Mouse (Mus musculus) myocyte (in vitro differentiated cells): Measurements from ENCODE around the gene Cep104. TPM values are rescaled to one million over a fixed set of nuclear protein-coding genes. Genes with fewer than 3 reads are reported as not detected.

Experiments used
- H3K27me3 ChIP-seq: one replicate; pipeline ENCODE4 v1.6.1; 2011; ENCODE audit not compliant: control insufficient read depth, insufficient read depth, insufficient read length
- H3K36me3 ChIP-seq: one replicate; pipeline ENCODE4 v1.6.1; 2011; ENCODE audit not compliant: control insufficient read depth, insufficient read depth
- H3K4me2 ChIP-seq: one replicate; pipeline ENCODE4 v1.6.1; 2011; ENCODE audit warnings: low read depth, control low read depth
- H3K4me3 ChIP-seq: one replicate; pipeline ENCODE4 v1.5.1; 2011; ENCODE audit warnings: mild to moderate bottlenecking, control low read depth, moderate library complexity
- H3K79me2 ChIP-seq: one replicate; pipeline ENCODE4 v1.6.1; 2011; ENCODE audit not compliant: control insufficient read depth, insufficient read depth
- H3ac ChIP-seq: one replicate; pipeline ENCODE4 v1.6.1; 2011; ENCODE audit not compliant: control insufficient read depth, insufficient read length
- CEBPB ChIP-seq: IDR thresholded peaks from 2 replicates; pipeline ENCODE4 v1.6.1; 2011; ENCODE audit warnings: mild to moderate bottlenecking, moderate library complexity; ENCODE audit not compliant: poor library complexity, insufficient read depth, severe bottlenecking
- E2F4 ChIP-seq: IDR thresholded peaks from one replicate; pipeline ENCODE4 v1.6.1; 2011; ENCODE audit warnings: mild to moderate bottlenecking, control low read depth, moderate library complexity; ENCODE audit not compliant: insufficient read depth
- MAX ChIP-seq: IDR thresholded peaks from one replicate; pipeline ENCODE4 v1.6.1; 2011; ENCODE audit warnings: low read depth, mild to moderate bottlenecking, control low read depth
- MYOD1 ChIP-seq, 3 experiments: IDR thresholded peaks; one replicate each; pipeline ENCODE4 v1.6.1; 2011; ENCODE audit warnings: control low read depth in 2 of 3, low read depth in 2 of 3, mild to moderate bottlenecking in 2 of 3, moderate library complexity in 1 of 3; ENCODE audit not compliant: insufficient read length in 2 of 3, control insufficient read depth in 1 of 3
- MYOG ChIP-seq, 3 experiments: IDR thresholded peaks; one replicate each; pipeline ENCODE4 v1.6.1; 2011; ENCODE audit warnings: control low read depth in 2 of 3, low read depth in 2 of 3, mild to moderate bottlenecking in 2 of 3; ENCODE audit not compliant: insufficient read length in 2 of 3, control insufficient read depth in 1 of 3, insufficient read depth in 1 of 3
- POLR2A ChIP-seq: IDR thresholded peaks from one replicate; pipeline ENCODE4 v1.6.1; 2011; ENCODE audit warnings: low read depth, mild to moderate bottlenecking, control low read depth, moderate library complexity; ENCODE audit not compliant: insufficient read length
- POLR2AphosphoS2 ChIP-seq: IDR thresholded peaks from one replicate; pipeline ENCODE4 v1.6.1; 2011; ENCODE audit warnings: low read depth, control low read depth; ENCODE audit not compliant: insufficient read length
- REST ChIP-seq: IDR thresholded peaks from one replicate; pipeline ENCODE4 v1.6.1; 2011; ENCODE audit warnings: mild to moderate bottlenecking, control low read depth, moderate library complexity; ENCODE audit not compliant: insufficient read depth, insufficient read length
- SRF ChIP-seq: IDR thresholded peaks from one replicate; pipeline ENCODE4 v1.6.1; 2011; ENCODE audit warnings: low read depth; ENCODE audit not compliant: control insufficient read depth, insufficient read length
- TCF12 ChIP-seq: IDR thresholded peaks from one replicate; pipeline ENCODE4 v1.6.1; 2011; ENCODE audit warnings: mild to moderate bottlenecking, control low read depth; ENCODE audit not compliant: poor library complexity, insufficient read depth, severe bottlenecking
- TCF3 ChIP-seq: IDR thresholded peaks from one replicate; pipeline ENCODE4 v1.6.1; 2011; ENCODE audit warnings: low read depth, control low read depth; ENCODE audit not compliant: insufficient read length
- USF1 ChIP-seq: IDR thresholded peaks from one replicate; pipeline ENCODE4 v1.6.1; 2011; ENCODE audit warnings: low read depth, mild to moderate bottlenecking, control low read depth, moderate library complexity
- polyA plus RNA-seq: library from polyadenylated mRNA; unstranded; fragments of >200 nt; fragmentation: generic; extraction: Trizol; gene quantifications from one replicate; pipeline ENCODE4 v1.2.1, GENCODE M21; 2012; ENCODE audit warnings: missing spikeins

Cep104 gene
- polyA plus RNA-seq, 1 experiment = 21.7 TPM

- Histone ChIP-seq H3K4me2 (peak overlapping the region; percentile 24), H3K36me3 (peaks cover 8% of the 10 kb centered on the region), H3K27me3 (peaks cover 14% of the 10 kb centered on the region), H3K4me3 (no peak overlapping the region), H3ac (no peak overlapping the region), H3K79me2 (no peaks in the 10 kb centered on the region)
- no peak for TF ChIP-seq TCF12
- TF ChIP-seq MYOD1 (IDR thresholded peaks at IDR 0.05; ENCODE audit: control insufficient read depth in 1 of 3, insufficient read length in 2 of 3, low read depth in 2 of 3) = peak in 1 of 3 experiments; percentile 78
- peak in 2 of 3 experiments; percentile 51 to 82 for TF ChIP-seq MYOG (IDR thresholded peaks at IDR 0.05; ENCODE audit: control insufficient read depth in 1 of 3, insufficient read depth in 1 of 3, insufficient read length in 2 of 3, low read depth in 2 of 3)
Measured at GRCm38 (mm10) chr4:154023754-154024601, 49.0 kb downstream of the Cep104 start.

DNA sequence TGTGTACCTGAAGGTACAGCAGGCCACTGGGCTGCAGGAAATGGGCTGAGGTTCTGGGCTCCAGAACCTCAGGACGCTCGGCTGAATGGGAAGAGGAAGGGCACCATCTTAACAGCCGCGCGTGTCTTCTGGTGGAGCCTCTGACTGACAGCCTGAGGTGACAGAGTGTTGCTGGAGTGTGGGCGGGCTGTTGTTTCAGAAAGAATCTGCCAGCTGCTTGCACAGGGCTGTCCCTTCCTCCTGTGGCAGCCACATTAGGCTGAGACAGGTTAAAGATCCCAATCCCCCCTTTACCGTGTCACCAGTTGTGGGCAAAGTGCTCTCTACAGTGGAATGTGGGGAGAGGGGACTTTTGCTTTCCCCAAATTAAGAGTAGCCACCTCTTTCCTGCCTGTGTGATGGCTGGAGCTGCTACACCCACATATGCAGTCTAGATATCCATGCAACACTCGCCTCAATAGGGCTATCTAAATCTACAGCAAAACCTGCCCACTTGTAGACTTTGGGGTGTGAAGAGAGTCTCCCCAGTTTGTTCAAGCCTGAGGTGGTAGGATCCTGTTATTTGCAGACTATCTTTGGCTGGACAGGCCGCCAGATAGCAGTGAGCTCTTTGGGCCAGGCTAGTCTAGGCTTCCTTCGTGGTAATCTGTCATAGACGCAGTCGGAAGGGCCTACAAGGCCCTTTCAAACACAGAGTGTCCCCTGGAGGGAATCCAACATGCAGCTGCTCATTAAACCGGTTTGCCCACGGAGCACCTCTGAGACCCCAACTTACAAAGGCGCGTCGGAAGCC lies 49.9 kb downstream of the Cep104 start:
- peaks cover 18% of the 10 kb centered on the region for H3K27me3 ChIP-seq
- H3K36me3 ChIP-seq = peaks cover 2% of the 10 kb centered on the region
- H3K4me3 ChIP-seq = no peak overlapping the region

DNA sequence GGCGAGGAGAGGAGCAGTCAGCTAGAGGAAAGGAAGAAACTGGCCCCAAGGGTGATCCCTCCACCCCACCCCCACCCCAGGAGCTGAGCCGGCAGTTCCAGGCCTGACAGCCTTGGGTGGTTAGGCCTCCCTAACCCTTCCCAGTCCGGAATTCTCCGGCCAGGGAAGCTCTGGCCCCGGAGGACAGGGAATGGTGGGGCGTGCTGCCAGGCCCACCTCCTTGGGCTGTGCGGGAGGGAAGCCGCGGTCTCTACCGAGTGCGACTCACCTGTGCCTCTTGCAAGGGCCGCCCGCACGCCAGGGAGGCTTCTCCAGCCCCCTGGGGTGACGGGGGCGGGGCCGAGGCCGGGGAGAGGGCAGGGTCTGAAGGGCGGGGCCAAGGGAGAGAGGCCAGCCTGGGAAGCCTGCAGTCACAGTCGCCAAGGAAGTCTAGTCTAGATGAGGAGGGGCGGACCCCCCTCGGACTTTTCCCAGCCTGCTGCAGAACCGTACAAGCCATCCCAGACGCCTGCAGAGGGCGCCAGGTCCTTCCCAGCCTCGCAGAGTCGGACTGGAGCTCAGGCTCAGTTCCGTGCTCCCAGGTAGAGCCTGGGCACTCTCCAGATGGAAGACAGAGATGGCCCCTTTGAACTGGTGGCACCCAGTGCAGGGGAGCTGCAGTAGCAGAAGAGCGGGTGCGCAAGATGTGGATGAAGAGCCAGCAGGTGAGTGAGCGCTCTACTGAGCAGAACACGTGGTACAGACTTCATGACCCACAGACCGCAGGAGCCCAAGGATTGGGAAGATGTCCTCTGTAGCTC lies 50.8 kb downstream of the Cep104 start, which contains the start of gene Smim1:
Gene Smim1, minus strand, starts transcription at position 590 of the 800 bp plus-strand sequence.
- TF ChIP-seq MAX = no peak
- no peak for TF ChIP-seq TCF3
- no peak for TF ChIP-seq POLR2AphosphoS2
- no peak for TF ChIP-seq CEBPB
- no peak for TF ChIP-seq SRF
- no peak for TF ChIP-seq REST
- TF ChIP-seq MYOD1 (IDR thresholded peaks at IDR 0.05; ENCODE audit: control insufficient read depth in 1 of 3, insufficient read length in 2 of 3, low read depth in 2 of 3) = no peak
- no peak for TF ChIP-seq E2F4
- TF ChIP-seq TCF12 = no peak
- no peak for TF ChIP-seq USF1
- TF ChIP-seq POLR2A = no peak
- no peak for TF ChIP-seq MYOG (IDR thresholded peaks at IDR 0.05; ENCODE audit: control insufficient read depth in 1 of 3, insufficient read depth in 1 of 3, insufficient read length in 2 of 3, low read depth in 2 of 3)

More for the DNA sequence above, 49.9 kb downstream of the Cep104 start:
- Histone ChIP-seq H3K79me2 (no peaks in the 10 kb centered on the region), H3K4me2 (peak overlapping the region; percentile 48), H3ac (no peak overlapping the region)
- no peak for TF ChIP-seq MAX
- TF ChIP-seq POLR2AphosphoS2 = no peak
- no peak for TF ChIP-seq CEBPB
- no peak for TF ChIP-seq REST
- peak in 1 of 3 experiments; percentile 31 for TF ChIP-seq MYOD1 (IDR thresholded peaks at IDR 0.05; ENCODE audit: control insufficient read depth in 1 of 3, insufficient read length in 2 of 3, low read depth in 2 of 3)
- no peak for TF ChIP-seq POLR2A
- no peak for TF ChIP-seq E2F4
- no peak for TF ChIP-seq USF1

DNA sequence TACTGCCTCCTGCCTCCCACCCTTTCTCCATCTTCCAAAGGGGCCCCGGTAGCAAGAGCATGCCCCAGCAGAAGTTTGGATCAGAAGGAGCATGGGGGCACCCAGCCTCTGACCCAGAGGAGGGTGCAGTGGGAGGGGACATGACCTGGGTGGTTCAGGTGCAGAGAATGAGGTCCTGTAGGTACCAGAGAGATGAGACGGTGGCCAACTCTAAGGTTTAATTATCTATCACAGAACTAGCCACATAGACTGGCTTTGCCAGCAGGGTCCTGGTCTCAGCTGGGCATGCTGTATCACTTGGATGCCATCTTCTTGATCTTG lies 51.4 kb downstream of the Cep104 start:
- Histone ChIP-seq H3K79me2 (no peaks in the 10 kb centered on the region), H3K27me3 (peaks cover 32% of the 10 kb centered on the region), H3ac (no peak overlapping the region), H3K4me2 (peak overlapping the region; percentile 45), H3K36me3 (no peaks in the 10 kb centered on the region), H3K4me3 (no peak overlapping the region)
- TF ChIP-seq POLR2AphosphoS2 (no peak), MYOG (IDR thresholded peaks at IDR 0.05; ENCODE audit: control insufficient read depth in 1 of 3, insufficient read depth in 1 of 3, insufficient read length in 2 of 3, low read depth in 2 of 3) (no peak), CEBPB (no peak), TCF12 (no peak), MAX (no peak), MYOD1 (IDR thresholded peaks at IDR 0.05; ENCODE audit: control insufficient read depth in 1 of 3, insufficient read length in 2 of 3, low read depth in 2 of 3) (no peak), TCF3 (no peak), POLR2A (no peak), SRF (no peak), REST (no peak)

More for the DNA sequence above, 50.8 kb downstream of the Cep104 start, which contains the start of gene Smim1:
- H3K4me3 ChIP-seq = no peak within 1 kb of the TSS
- no peaks in the 10 kb centered on the region for H3K36me3 ChIP-seq
- no peak within 1 kb of the TSS for H3ac ChIP-seq
- no peaks in the 10 kb centered on the region for H3K79me2 ChIP-seq
- peaks cover 27% of the 10 kb centered on the region for H3K27me3 ChIP-seq
- H3K4me2 ChIP-seq = peak within 1 kb of the TSS; percentile 48
